Mouse (Mus musculus) mesoderm, embryonic 11.5 days (tissue): ENCODE results near the gene Triap1.
A peak's percentile ranks its signal among the peaks of the same experiment; 100 is the strongest.
"Not testable (repeated sequence)": the region's sequence is repeated elsewhere in the genome, so short reads cannot be mapped to it uniquely, and the experiment has no call there.

Source experiments
- DNase-seq: peaks from one replicate; pipeline ENCODE4 v3.0.0-alpha.2; 2012; ENCODE audit warnings: low read depth, low spot score

Gene Triap1

GRCm38 (mm10) chr5:115333626-115334025 is 7.4 kb upstream of the Triap1 start:
- no peak for DNase-seq

- DNase-seq, result no peak
Measured at GRCm38 (mm10) chr5:115340007-115340406, 1.0 kb upstream of the Triap1 start.

DNA sequence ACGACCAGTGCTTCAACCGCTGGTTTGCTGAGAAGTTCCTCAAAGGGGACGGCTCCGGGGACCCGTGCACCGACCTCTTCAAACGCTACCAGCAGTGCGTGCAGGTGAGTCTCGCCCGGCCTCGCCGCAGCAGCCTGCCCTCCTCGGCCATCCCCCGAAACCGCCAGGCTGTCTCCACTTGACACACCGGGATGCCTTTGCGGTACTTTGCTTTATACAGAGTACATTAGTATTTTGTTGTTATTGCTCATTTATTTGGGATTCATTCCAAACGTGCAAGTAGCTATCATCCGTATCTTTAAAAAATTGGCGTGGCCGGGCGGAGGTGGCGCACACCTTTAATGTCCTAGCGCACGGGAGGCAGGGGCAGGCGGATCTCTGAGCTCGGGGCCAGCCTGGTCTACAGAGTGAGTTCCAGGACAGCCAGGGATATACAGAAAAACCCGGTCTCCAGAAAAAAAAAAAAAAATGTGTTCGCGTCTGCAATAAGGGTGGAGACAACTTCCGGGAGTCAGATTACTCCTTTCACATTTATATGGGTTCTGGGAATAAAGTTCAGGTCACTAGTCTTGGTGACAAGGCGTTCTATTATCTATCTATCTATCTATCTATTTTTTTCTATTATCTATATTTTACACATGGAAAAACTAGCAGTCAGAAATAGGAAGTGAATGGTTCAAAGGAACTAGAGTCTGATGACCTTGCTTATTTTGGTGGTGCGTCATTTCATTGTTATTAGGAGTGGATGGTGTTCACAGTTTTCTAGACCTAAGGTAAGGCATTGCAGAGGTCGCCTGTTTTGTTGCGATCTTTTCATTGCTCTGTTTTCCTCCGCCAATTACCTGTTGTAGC is 515 bp downstream of the Triap1 start:
- DNase-seq, result no peak

- peak; percentile 91 for DNase-seq
Measured at GRCm38 (mm10) chr5:115347564-115347963, 6.5 kb downstream of the Triap1 start.

DNA sequence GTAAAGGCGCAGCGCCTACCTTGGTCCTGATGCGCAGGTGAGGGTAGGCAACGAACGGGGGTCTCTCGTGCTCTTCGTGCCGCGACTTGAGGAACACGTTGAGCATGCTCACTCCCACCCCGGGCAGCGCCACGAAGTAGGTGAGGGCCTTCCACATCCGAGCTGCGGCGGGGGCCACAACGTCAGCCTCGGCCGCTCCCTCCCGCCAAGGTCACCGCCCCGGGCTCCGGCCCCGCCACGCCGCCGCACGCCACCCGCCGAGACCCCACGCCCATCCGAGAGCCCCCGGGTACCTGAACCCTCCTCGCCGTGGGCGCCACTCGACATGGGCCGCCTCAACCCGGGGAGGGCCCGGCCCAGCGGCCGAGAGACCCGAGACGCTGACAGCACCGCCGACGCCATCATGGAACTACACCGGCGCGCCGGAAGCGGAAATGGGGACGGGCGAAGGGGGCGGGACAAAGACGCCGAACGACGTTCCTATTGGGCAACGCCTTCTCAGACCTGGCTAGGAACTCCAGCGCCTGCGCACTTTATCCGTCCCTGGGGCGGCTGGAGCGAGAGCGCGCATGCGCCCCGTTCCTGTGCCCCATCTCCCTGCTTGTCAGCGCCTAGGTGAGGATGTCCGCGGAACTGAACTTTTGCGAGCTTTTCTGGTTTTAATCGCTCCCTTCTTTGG is 7.7 kb downstream of the Triap1 start, which contains the start of gene Cox6a1:
Cox6a1 (minus strand) TSS at position 436 of the 679 bp plus-strand sequence.
- DNase-seq, result peak; percentile 100

DNA sequence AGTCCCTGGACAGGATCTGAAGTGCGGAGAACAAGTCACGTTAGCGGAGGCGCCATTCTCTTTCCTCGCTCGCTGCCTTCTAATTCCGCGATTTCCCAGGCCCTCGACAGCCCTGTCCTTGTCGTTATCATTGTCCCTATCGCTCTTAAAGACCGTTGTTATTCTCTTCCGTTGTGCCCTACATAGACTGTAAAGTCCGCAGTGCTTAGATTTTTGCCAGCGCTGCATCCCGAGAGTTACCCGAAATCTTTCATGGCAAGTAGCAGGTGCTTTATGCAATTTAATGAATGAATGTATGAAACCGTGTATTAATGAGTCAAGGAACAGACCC is 8.2 kb downstream of the Triap1 start:
- no peak for DNase-seq

GRCm38 (mm10) chr5:115351348-115351747 is 10.3 kb downstream of the Triap1 start:
- no peak for DNase-seq

DNA sequence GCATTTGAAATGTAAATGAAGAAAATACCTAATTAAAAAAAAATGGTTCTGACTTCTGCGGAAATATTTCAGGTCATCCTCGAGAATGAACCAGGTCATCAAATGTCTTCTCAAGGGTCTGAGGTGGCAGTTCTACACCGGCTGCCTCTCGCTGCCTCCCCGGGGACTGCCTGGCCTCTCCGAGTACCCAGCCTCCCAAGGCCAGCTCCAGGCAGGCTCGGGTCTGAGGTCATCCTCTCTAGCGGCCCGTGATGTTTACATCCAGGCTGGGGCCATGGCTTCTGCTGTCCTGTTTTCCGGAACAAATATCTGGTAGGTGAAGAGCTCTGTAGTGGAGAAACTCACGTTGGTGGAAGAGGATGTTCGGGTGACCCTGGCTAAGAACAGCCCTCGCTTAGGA is 14.0 kb downstream of the Triap1 start:
- no peak for DNase-seq

- peak; percentile 88 for DNase-seq
Measured at GRCm38 (mm10) chr5:115358872-115359271, 17.8 kb downstream of the Triap1 start.

DNA sequence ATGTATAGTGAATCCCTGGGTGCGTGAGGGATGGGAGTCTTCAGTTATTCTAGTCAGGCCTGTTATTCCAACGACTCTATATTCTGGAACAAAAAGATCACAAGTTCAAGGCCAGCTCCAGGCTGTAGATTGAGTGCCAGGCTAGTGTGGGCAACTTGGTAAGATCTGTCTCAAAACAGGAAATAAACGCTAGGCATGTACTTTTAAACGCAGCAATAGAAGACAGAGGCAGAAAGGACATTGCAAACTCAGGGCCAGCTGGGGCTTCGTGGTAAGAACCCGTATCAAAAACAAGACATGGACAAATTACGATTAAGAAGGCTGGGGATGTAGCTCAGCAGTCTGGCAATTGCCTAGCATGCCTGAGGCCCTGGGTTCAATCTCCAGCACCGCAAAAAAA is 18.4 kb downstream of the Triap1 start:
- DNase-seq, result no peak

DNA sequence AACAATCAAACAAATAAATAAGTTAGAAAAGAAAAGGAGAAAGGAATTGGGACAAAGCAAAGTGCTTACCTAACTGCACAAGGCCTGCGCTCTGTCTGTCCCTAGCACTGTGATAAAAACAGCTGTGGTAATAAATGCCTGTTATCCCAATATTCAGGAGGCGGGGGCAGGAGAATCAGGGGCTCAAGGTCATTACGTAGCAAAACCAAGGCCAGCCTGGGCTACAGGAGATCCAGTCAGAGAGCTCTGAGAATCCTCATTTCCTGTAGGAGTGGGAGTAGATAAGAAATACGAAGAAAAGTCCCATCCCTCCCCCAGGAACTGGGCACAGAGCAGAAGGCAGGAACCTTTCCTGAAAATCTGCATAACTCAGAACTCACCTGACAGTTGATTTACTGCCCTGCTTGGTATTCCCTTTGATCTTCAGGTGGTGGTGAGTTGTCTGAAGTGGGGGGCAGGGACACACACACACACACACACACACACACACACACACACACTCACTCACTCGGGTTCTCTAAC is 18.9 kb downstream of the Triap1 start:
- DNase-seq, result no peak

DNA sequence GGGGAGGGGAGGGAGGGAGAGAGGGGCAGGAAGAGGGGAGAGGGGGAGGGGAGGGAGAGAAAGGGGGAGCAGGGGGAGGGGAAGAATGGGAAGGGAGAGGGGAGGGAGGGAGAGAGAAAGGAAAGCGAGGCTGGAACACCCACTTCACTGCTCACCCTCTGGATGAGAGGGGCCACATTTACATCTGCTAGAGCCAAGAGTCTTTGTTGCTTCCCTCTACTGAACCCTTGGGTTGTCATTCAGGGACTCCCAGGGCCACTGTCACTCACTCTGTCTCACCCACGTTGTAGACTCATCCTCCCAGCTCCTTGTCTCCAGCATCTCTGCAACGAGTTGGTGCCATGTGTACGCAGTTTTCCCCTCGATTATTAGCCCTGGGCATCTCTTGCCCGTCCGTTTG is 21.2 kb downstream of the Triap1 start:
- no peak for DNase-seq

DNA sequence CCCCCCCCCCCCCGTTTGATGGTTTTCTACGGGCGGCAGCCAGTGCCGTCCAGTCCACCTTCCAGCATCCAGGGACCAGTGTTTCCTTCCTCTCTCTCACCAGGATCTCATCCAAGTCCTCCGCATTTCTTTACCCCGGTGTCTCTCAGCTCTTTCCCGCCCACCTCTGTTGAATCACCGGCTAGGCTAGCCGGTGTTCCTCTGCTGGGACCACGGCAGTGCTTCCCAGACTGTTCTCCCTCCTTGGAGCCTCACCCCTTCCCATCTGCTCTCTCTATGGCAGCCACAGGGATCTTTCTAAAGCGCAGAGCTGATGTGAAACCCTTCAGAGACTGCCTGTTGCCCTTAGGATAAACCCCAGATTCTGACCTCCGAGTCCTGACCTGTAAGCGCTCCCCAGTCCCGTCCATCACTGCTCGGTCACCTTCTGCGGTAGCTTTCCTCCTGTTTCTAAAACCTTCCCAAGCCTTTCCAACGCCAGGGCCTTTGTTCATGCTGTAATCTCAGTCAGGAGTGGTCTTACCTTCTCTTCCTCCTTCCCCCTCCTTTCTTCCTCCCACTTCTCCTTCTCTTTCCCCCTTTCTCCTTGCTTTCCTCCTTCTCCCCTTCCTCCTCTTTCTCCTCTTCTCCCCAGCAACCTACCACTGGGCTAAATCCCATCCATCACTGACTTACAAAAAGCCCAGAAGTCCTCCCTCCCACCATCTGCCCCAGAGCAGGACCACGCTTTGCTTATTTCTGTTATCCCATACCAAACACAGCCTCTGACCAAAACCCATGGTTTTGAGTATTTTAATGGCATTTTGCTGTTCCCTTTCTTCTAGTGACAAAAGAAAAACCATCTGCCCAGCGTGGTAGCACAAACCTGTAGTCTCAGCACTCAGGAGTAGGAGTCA is 22.0 kb downstream of the Triap1 start:
- DNase-seq, result no peak

DNA sequence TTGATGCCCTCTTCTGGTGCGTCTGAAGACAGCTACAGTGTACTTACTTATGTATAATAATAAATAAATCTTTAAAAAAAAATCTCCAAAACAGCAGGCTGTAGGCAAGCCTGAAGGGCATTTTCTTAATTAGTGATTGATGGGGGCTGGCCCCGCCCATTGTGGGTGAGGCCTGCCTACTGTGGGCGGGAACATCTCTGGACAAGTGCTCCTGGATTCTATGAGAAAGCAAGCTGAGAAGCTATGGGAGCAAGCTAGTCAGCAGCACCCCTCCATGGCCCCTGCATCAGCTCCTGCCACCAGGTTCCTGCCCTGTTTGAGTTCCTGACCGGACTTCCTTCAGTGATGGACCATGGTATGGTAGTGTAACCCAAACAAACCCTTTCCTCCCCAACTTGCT is 23.8 kb downstream of the Triap1 start:
- DNase-seq, result no peak

- DNase-seq, result peak; percentile 41
Measured at GRCm38 (mm10) chr5:115371736-115372135, 30.7 kb downstream of the Triap1 start.

DNA sequence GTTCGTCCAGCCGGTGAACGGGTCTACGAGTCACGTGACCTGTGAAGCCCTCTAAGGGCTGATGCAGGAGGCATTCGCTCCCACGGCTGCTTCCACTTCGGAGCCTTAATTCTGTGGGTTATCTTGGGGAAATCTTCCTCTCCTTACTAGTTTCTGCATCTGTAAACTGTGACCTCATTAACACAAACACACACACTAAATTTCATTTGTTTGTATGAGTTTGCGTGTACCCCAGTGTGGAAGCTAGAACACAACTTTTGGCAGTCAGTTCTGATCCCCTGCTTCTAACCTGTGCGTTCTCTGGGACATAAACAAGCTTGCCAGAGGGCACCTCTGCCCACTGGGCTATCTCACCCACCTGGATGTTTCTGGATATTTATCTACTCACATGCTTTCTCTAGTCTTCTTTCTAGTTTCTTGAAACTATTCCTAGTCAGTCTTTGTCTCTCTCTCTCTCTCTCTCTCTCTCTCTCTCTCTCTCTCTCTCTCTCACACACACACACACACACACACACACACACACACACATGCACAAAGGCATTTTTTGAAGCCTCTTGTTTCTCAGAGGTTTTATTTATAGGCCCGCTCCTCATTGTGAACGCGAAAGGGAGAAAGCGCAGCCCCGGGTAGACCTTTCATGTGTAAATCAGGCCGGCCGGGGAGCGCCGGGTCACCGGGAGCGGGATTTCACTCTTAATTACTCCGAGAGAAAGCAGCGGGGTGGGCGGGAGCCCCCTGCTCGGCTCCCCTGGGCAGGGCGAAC is 32.6 kb downstream of the Triap1 start:
- peak; percentile 86 for DNase-seq

DNA sequence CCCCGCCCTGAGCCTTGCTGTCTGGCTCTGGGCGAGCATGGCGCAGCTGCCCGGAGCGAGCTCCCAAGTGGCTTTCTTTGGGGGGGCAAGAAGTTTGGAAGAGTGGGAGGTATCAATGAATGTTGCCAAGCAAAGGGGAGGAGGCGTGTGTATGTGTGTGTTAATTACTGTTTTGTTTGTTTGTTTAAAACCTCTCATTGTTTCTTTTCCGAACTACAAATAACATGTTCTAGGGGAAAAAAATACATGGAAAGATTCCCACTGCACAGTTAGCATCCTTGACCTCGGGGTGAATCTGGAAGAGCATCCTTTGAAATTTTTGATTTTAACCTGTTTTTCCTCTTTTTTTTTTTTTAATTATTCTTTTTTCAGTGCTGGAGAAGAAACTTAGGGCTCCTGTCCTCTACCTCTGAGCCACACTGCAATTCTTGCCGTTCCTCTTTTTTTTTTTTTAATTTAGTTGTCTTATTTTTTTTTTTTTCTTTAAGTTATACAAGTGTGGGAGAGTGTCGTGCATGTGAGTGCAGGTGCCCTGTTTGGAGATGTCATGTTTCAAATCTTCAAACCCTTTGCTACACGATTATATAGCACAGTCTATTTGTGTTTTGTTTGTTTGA is 33.3 kb downstream of the Triap1 start:
- DNase-seq, result no peak

- DNase-seq, result no peak
Measured at GRCm38 (mm10) chr5:115375436-115375835, 34.4 kb downstream of the Triap1 start.

GRCm38 (mm10) chr5:115378882-115379281 is 37.9 kb downstream of the Triap1 start:
- not testable (repeated sequence) for DNase-seq

GRCm38 (mm10) chr5:115391935-115392334 is 50.9 kb downstream of the Triap1 start:
- no peak for DNase-seq

DNA sequence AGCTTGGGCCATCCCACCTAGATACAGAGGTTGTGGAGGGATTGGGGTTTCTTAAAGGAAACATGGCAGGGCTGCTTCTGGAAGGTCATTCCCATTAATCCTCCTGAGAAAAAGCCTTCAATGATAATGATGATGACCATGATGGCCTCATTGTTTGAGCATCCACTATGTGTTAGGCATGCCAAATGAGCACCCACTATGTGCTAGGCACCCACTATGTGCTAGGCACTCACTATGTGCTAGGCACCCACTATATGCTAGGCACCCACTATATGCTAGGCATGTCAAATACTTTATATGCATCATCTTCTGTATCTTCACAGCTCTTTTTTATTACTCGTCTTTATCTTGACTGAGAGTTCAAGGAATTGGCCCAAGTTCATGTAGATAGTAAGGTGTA is 51.9 kb downstream of the Triap1 start:
- no peak for DNase-seq
